Mouse (Mus musculus) E14TG2a.4 (cell line): Measurements from ENCODE around the gene Ak3.

Experiments used
- H3K27me3 ChIP-seq: 2 replicates; pipeline ENCODE4 v1.6.1; 2014; ENCODE audit warnings: low read length, control low read depth; ENCODE audit not compliant: insufficient read depth
- H3K36me3 ChIP-seq: 2 replicates; pipeline ENCODE4 v1.6.1; 2014; ENCODE audit warnings: low read length, control low read depth; ENCODE audit not compliant: insufficient read depth
- H3K4me1 ChIP-seq: replicated peaks from 2 replicates; pipeline ENCODE4 v1.6.1; 2014; ENCODE audit warnings: low read depth, low read length, control low read depth
- H3K4me3 ChIP-seq: replicated peaks from 2 replicates; pipeline ENCODE4 v1.5.1; 2014; ENCODE audit warnings: mild to moderate bottlenecking, low read length
- H3K9me3 ChIP-seq: 2 replicates; pipeline ENCODE4 v1.6.1; 2014; ENCODE audit warnings: low read length, control low read depth
- CTCF ChIP-seq: conservative IDR thresholded peaks from 2 replicates; pipeline ENCODE4 v1.5.1; 2014; ENCODE audit warnings: low read length
- NANOG ChIP-seq: IDR thresholded peaks from 2 replicates; pipeline ENCODE4 v1.6.1; 2014; ENCODE audit warnings: borderline replicate concordance, low read length, mixed read lengths
- POU5F1 ChIP-seq: IDR thresholded peaks from 2 replicates; pipeline ENCODE4 v1.6.1; 2014; ENCODE audit warnings: low read length, borderline replicate concordance

Ak3 gene

DNA sequence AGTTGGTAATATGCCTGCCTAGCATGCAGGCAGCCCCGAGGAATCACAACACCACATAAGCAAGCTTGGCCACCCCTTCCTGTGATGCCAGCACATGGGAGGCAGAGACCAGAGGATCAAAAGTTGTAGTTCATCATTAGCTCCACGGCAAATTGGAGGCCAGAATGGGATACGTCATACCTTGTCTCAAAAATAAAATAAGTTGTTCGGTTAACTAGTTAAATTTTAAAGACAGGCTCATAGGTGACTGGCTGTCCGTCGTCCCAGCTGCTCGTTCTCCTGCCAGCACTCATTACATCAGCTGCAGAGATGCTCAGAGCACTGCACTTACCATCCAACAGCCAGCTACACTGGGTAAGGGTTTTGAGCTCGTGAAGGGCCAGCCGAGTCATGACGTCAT lies 10.2 kb downstream of the Ak3 start:
- H3K4me3 ChIP-seq: no peak overlapping the region
- peaks cover 12% of the 10 kb centered on the region for H3K36me3 ChIP-seq
- H3K4me1 ChIP-seq: peaks cover 15% of the 10 kb centered on the region
- H3K9me3 ChIP-seq: no peaks in the 10 kb centered on the region
- no peaks in the 10 kb centered on the region for H3K27me3 ChIP-seq
- TF ChIP-seq NANOG: no peak
- no peak for TF ChIP-seq POU5F1
- no peak for TF ChIP-seq CTCF

DNA sequence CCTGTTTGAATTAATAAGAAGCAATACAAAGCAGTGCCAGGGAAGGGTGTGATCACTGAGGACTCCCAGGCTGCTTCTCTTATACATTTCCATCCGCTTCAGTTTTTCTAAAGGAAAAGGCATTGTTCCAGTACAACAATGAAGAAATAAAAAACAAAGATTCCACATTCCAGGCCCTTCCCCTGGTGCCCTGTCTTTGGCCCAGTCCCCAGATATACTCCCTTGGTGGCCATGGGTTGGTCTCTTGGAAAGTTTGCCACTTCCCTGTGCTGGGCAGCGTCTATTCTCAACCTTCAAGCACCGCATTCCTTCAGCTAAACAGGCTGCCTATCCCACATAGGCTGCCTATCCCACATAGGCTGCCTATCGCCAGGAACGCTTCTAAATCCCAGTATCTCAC lies 10.7 kb downstream of the Ak3 start:
- Histone ChIP-seq H3K4me3 (no peak overlapping the region), H3K9me3 (no peaks in the 10 kb centered on the region), H3K36me3 (peaks cover 17% of the 10 kb centered on the region), H3K27me3 (no peaks in the 10 kb centered on the region), H3K4me1 (peaks cover 10% of the 10 kb centered on the region)
- no peak for TF ChIP-seq CTCF

DNA sequence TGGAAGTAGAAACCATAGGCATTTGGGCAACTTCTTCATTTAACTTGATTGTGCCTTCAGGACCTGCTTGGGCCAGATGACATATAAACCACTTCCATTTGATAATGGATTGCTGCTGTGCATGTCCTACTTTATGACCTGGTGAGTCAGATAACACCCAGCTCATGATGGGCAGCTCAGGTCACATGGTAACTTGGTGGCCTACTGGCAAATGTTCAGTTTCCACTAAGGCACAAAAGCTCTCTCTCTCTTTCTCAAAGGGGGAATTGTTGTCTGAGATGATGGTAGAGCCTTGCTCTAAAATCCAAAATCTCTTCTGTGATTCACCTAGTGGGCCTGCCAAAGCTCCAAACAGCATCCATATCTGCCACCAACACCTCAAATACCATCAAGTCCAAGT lies 15.1 kb downstream of the Ak3 start:
- no peaks in the 10 kb centered on the region for H3K9me3 ChIP-seq
- H3K27me3 ChIP-seq: no peaks in the 10 kb centered on the region
- no peak overlapping the region for H3K4me3 ChIP-seq
- no peak for TF ChIP-seq POU5F1
- TF ChIP-seq NANOG: no peak
- TF ChIP-seq CTCF: no peak
- peaks cover 33% of the 10 kb centered on the region for H3K36me3 ChIP-seq
- 0 out of 2 replicates have a peak, but pooled peaks cover 2% of the 10 kb centered on the region for H3K4me1 ChIP-seq

DNA sequence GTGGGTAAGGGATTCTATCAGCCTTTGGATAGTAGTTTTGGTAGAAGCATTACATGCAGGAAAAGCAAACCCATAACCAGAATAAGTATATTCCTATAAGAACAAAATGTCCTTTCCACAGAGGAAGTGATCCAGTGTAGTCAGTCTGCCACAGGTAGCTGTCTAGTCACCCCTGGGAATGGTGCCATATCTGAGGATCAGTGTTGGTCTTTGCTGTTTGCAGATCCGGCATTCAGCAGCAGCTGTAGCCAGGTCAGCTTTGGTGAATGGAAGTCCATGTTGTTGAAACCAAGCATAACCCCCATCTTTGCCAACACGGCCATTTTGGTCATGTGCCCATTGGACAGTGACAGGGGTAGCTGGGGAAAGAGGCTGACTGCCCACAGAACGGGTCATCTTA lies 16.0 kb downstream of the Ak3 start:
- Histone ChIP-seq H3K4me3 (no peak overlapping the region), H3K9me3 (no peaks in the 10 kb centered on the region), H3K4me1 (peaks cover 2% of the 10 kb centered on the region; the same call in 1 of the 2 replicates), H3K27me3 (no peaks in the 10 kb centered on the region), H3K36me3 (peaks cover 31% of the 10 kb centered on the region)
- TF ChIP-seq CTCF (no peak), NANOG (no peak), POU5F1 (no peak)

DNA sequence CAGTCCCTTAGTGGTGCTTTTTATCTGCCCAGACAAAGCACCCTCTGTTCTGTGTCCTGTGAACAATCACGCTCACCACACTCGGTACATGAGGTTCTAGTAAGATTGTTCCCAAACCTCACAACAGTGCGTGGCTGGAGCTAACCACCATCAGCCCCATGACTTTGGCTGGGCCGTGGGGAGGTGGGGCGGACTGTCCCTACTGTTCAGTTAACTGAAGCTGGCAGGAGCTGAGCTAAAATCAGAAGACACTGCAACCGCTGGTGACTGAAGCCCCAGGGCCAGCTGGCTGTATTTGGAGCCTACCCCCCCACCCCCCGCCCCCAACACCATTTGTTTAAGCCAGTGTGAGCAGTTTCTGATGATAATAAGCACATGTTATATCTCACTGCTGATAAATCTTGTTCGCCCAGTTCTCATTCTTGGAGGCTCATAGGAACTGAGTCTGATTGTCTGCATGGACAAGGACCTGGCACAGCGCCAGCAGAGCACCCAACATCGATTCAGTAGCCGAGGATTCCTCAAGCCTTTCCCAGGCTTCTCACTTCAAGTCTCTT lies 23.3 kb downstream of the Ak3 start:
- TF ChIP-seq POU5F1 (no peak), NANOG (no peak), CTCF (no peak)
- peaks cover 21% of the 10 kb centered on the region for H3K4me1 ChIP-seq

DNA sequence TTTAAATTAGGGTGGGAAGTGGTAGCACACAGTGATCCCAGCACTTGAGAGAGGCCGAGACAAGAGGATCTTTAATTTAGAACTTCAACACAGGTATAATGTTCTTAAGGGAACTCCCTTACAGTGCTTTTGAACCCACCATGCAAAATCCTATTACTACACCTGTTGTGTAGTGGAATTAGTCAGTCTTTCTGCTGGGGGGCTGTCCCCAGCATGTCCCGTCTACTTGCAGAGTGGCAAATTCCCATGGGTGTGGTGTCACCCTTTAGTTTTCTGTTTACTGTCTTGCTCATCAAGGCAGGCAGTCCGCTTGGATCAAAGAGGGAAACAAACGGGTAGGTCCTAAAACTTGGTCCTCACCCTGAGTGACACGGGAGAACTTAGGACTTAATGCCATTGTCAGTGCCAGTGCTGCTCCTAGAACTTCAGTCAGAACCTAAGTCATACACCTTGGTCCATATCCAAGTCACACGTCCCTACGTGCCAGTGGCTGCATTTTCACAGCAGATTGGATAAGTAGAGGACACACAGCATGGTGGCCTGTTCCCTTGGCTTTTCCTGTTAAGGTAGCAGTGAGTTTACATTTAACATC lies 25.9 kb downstream of the Ak3 start:
- Histone ChIP-seq H3K4me1 (peaks cover 21% of the 10 kb centered on the region), H3K9me3 (no peaks in the 10 kb centered on the region), H3K36me3 (peaks cover 95% of the 10 kb centered on the region), H3K27me3 (no peaks in the 10 kb centered on the region), H3K4me3 (no peak overlapping the region)
- TF ChIP-seq CTCF (no peak), NANOG (no peak), POU5F1 (no peak)

More for the DNA sequence above, 23.3 kb downstream of the Ak3 start:
- Histone ChIP-seq H3K36me3 (peaks cover 76% of the 10 kb centered on the region), H3K9me3 (no peaks in the 10 kb centered on the region), H3K27me3 (no peaks in the 10 kb centered on the region), H3K4me3 (no peak overlapping the region)

DNA sequence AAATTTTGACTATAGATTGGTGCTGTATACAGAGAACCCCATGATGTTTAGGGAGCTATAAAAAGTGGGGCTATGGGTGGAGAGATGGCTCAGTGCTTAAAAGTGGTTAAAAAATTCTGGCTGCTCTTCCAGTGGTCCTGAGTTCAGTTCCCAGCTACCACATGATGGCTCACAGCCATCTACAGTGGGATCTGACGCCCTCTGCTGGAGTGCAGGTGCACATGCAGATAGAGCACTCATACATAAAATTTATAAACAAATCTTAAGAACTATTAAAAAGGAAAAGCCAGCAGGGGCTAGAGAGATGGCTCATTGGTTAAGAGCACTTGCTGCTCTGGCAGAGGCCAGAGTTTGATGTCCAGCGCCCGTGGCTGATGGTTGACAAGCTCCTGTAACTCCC lies 28.1 kb downstream of the Ak3 start:
- Histone ChIP-seq H3K36me3 (peaks cover 92% of the 10 kb centered on the region), H3K4me1 (peaks cover 19% of the 10 kb centered on the region), H3K9me3 (no peaks in the 10 kb centered on the region), H3K4me3 (no peak overlapping the region), H3K27me3 (no peaks in the 10 kb centered on the region)
- TF ChIP-seq CTCF (peak; percentile 76), NANOG (no peak)

DNA sequence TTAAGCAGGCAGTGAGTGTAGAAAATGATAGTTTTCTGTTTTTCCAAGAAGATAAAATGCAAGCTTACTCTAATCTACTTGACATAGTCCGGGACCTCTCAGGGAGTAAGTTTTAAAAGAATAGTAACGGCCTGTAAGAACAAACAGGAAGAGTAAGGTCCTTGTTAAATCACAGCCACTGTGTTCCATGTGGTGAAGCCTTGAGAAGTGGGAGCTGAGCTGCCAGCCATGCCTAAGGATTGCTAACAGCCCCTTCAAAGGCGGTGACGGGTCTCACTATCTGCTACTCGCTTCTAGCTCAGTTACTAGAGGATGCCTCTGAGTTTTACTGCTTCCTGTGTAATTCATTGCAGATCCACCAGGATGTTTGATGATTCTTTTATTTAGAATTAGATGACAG lies 31.0 kb downstream of the Ak3 start:
- Histone ChIP-seq H3K36me3 (peaks cover 90% of the 10 kb centered on the region), H3K27me3 (no peaks in the 10 kb centered on the region), H3K4me1 (peaks cover 18% of the 10 kb centered on the region)

DNA sequence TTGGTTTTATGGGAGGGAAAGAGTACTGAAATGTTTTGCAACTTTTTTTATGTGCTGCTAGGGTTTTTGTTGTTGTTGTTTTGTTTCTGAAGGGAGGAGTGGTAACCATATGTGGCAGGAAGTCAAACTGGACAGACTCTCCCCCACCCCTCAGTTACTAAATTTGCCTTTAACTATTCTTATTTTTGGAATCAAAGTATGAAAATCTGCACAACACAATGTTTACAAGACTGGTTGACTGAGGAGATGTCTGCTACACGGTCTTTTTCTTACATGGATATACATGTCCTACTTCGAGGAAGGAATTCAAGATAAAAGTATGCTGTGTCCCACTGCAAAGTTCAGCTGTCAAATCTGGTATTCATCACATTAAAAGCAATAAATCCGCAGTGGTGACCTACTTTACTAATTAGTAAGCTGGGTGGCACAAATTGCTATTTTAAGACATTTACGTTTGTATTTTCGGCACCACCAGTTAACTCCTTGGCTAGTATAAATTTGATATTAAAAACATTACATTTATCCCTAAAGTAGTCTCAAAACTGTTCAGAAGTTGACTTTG lies 31.5 kb downstream of the Ak3 start:
- H3K36me3 ChIP-seq: peaks cover 89% of the 10 kb centered on the region
- no peaks in the 10 kb centered on the region for H3K27me3 ChIP-seq
- H3K9me3 ChIP-seq: no peaks in the 10 kb centered on the region
- no peak overlapping the region for H3K4me3 ChIP-seq
- TF ChIP-seq NANOG (no peak), CTCF (no peak), POU5F1 (no peak)
- peaks cover 23% of the 10 kb centered on the region for H3K4me1 ChIP-seq

More for the DNA sequence above, 31.0 kb downstream of the Ak3 start:
- TF ChIP-seq CTCF: no peak
- TF ChIP-seq NANOG: no peak
- no peak for TF ChIP-seq POU5F1
- H3K4me3 ChIP-seq: no peak overlapping the region
- no peaks in the 10 kb centered on the region for H3K9me3 ChIP-seq
